Mouse (Mus musculus) liver (tissue): ENCODE measurements at regions not wholly inside any gene's neighbourhood (a gene's known extent, or its start where the extent isn't known, plus 50 kb on each side); places are given as distances from the start of the nearest gene placed in this dataset.

ENCODE experiments used
- DNase-seq: peaks from one replicate; pipeline ENCODE4 v3.0.0-alpha.2; 2020; ENCODE audit warnings: mixed read lengths

DNA sequence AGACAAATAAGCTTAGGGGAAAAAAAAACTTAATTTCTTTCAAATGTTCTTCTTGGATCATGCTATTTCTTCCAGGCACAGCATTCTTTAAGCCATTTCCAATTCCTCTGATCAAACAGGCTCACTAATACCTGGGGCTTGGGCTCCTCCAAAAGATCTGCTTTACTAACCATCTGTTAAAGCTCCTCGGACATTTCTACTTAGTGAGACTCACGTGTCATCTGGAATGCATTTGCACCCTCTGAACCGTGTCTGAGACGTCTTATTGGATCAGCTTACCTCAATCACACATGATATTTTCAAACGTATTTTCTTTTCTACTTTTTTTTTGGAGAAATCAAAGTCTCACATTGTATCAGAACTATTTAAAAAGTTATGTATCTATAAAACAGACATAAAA lies 132.4 kb downstream of the Npr3 start:
- DNase-seq, result no peak

DNA sequence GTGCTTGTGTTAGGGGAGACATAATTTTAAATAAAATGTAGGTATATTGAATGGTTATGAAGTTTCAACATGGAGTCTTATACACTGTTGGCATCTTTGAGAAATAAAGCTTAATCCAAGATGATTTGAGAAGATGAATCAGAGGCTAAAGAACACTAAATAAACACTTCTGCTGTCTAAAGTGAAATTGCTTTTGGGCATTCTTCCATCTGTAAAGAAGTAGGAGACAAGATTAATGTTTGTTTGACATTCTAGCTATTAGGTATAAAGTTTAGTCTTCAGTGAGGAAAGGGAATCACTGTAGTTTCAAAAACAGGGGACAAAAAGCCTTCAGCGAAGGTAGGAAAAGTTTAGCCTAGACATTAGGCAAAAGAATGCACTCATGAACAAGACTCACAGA lies 136.5 kb downstream of the Npr3 start:
- DNase-seq, result no peak

DNA sequence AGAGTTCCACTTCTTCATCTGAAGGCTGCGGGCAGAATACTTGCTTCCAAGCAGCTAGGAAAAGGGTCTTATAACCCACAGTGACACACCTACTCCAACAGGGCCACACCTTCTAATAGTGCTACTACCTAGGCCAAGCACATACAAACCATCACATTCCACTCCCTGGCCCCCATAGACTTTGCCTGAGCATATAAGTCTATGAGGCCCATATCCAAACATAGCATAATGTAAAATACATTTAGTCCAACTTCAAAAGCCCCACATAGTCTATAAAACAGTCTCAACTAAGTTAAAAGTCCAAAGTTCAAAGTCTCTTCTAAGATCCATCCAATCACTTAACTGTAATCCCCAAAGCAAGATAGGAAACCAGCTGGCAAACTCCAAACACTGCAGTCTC lies 149.1 kb downstream of the Npr3 start:
- DNase-seq, result no peak

DNA sequence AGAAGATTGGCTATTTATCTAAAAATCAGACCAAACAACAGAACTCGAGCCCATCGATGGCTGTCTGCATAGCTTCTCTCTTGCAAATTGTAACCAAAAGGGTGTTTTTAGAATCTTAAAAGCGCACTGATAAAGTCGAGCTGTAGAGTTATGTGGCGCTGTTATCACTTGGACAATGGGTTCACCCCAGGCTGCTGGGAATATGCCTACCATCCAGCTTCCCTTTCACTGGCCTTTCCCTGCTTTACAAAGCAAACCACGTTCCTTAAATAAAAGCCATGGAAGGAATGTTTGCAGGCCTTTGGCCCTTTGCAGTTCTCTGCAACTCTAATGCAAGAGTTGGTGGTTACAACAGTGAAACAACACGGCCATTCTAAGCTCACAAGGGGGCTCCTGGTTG lies 150.3 kb downstream of the Npr3 start:
- no peak for DNase-seq

DNA sequence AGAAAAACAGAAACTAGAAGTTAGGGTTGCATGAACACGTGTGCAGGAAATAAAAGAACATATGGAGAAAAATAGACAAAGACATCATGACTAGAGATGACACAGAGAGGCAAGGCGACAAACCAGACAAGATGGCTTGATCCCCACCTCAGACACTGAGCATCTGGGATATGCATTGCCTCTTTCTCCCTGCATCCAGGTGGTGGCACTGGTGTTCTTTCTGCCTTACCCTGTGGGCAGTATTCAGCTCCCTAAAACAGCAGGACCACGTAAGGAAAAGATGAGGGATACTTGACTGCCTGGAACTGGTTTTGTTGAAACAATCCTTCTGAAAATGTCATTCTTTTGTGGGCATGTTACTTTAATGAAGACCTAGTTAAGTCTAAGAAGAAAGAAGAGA lies 153.9 kb downstream of the Npr3 start:
- peak; percentile 42 for DNase-seq

DNA sequence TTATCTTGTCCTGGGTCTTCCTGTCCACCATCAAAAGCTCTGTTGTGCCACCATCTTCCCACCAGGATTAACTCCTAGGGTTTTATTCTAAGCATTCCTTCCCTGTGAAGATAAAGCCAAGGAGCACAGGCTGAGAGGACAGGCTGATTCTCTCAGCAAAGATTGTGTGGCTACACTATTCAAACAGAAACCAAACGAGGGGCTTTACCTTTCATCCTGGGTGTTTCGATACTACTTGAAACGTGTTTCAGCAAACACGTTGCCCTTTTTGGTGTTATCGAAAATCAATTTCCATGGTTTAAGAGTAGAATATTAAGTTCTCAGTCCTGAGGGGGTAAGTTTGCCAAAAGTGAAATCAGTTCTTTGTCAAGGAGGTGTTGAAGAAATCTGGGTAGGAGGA lies 156.2 kb downstream of the Npr3 start:
- DNase-seq, result no peak

DNA sequence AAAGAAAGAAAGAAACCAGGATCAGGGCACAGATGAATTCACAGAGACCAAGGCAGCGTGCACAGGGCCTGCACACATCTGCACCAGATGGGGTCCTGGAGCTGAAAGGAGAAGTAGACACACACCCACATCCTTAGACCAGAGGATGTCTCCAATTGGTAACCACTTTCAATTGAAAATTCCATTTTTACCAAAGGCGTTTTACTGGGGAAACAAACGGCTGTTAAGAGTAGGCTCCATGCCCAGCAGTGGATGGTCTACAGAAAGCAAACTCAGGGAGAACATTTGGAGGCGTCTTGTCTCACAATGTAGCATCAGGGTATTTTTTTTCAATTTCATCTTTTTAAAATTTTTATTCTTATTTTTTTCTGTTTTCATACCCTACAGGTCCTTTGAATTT lies 157.6 kb downstream of the Npr3 start:
- no peak for DNase-seq

DNA sequence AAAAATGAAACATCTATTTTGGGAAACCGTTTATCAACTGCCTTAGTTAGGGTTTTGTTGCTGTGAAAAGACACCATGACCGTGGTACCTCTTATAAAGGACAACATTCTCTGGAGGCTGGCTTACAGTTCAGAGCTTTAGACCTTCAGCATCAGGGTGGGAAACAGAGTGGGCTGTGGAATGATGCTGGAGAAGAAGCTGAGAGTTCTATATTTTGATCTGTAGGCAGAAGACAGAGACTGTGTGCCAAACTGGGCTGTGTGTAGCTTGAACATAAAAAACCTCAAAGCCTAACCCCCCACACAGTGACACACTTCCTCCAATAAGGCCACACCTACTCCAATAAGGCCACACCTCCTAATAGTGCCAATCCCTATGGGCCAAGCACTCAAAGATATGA lies 158.8 kb downstream of the Npr3 start:
- no peak for DNase-seq

DNA sequence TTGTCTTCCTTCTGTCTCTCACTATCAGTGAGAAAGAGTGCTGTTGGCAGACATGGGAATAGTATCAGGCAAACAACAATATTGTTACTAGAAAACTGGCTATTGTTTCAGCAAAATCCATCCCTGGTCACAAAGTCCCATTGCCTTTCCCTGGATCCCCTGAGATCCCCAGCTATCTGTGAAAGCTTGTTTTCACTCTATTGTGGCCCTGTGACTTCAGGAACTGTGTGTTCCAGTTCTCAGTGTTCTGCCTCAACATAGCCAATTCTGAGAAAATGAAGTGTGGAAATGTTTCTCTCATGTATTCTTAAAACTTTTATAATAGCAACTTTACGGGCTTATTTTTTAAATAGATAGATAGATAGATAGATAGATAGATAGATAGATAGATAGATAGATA lies 160.3 kb downstream of the Npr3 start:
- no peak for DNase-seq

DNA sequence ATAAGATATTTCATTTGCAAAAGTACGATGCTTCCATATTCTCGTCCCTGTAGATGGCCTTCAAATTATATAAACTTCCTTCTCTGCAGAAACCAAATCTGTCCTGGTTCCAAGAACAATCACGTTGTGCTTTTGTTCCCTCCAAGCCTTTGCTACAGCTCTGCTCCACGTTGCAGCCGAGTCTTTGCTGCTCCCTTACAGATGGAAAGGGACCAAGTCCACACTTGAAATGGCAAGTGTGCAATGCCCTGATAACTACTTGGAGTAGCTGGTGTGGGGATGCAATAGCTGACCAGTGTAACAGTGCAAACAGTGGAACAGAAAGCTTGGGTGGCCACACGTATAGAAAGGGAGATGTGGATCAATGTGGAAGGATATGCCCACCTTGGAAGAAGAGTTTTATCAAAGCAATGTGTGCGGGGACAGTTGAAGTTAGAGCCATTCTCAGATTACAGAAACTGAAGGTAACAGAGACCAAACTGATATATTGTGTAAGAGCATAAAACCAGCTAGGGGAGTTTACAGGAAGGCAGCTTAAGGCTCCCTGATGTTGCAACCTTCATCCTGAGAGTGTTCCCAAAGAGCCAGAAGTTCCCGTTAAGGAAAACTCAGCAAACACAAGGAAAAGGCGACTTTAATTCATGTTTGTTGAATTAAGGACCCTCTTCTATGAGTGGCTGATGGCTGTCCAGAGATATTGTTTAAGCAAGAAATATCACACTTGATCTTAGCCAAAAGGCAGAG lies 161.3 kb downstream of the Npr3 start:
- DNase-seq, result no peak

DNA sequence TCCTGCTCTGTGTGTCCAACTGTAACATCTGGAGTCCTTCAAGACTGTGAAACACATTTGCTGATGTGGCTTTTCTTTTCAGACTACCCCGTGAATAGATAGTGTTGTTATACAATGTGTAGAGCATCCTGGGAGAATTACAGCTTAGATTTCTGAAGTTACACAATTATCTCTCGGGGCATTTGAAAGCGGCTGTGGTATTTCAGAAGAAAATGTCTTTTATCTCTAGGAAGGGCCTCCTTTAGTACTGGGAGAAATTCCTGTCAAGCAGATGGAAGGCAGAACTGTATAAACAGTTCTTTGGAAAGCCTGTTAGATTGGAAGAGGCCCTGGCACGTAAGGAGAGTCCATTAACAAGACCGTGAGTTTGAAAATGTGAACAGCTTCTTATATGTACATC lies 162.2 kb downstream of the Npr3 start:
- DNase-seq, result no peak

DNA sequence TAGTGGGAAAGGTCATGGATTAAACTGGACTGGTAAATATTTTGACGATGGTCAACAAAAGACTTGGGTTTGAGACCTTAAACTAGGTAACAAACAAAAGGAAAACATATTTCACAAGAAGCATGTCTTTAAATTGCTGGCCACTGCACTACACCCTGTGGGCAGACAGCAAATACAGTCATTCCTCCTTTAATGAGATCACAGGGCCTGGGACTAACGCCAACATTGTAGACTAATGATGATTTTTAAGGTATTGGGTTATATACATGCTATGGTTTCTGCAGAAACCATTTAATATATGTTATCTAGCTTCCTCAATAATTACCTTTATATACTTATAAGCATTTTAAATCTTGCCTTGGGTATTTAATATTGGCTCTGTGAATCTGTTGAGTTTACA lies 162.8 kb downstream of the Npr3 start:
- DNase-seq, result no peak

DNA sequence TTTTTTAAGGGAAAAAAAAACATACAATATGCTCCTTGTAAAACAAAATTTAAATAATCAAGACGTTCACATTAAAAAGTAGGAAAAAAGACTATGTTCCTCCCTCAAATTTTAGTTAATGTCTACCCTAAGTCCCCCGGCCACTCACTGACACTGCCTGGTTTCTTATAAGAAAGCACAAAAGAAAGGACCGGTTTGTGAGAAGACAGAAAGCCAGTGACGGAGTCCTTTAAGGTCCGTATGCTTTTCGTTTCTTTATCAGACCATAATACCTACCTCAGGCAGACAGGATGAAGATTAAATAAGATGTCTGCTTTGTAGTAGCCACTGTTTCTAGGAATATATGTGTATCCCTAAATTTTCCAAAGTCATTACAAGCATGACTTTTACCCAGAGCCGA lies 164.3 kb downstream of the Npr3 start:
- DNase-seq, result no peak

DNA sequence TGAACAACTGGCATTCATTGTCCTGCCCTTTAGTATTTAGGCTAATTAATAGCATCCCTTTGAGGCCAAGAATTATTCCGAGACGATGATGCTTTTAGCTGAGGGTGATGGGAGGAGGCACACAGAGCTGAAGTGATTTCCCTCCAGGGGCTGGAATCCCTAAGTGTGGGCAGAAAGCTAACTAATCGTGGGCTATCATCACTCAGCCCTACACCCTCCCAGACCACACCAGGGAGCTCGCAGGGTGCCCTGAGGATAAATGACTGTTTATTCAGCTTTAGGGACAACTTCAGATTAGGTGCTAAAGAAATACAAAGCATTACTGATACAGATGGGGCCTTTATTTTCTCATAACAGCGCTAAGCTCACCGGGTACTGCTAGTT lies 164.7 kb downstream of the Npr3 start:
- DNase-seq, result no peak

DNA sequence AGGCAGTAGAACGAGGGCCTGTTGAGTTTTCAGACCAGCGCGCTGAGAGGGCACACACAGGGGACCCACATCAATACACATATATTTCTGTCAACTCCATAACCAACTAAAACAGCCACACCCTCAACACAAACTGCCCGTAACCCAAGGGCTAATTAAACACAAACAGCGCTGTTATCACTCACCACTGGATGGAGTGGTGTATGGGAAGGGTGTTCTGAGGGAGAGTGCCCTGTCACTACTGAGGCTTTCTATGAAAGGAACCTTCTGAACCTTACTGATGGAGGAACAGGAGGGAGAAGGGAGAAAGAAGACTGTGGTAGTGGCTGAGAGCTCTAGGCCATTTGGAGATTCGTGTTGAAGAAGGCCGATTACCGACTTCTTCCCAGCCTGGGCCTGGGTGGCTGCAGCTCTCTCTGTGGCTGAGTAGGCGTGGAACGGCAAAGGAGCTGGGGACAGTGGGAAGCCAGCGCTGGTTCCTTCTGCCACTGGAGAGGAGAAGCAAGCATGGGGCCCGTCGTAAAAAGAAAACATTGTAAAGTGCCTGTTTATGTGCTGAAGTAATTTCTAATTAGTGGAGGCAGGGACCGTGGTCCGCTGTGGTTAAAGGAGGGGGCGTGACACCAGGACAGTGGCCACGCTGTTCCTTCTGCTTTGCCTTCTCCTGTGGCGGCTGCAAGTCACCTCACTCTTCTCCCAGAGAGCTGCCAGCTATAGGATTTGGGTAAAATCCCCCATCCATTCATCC lies 165.3 kb downstream of the Npr3 start:
- DNase-seq, result no peak

DNA sequence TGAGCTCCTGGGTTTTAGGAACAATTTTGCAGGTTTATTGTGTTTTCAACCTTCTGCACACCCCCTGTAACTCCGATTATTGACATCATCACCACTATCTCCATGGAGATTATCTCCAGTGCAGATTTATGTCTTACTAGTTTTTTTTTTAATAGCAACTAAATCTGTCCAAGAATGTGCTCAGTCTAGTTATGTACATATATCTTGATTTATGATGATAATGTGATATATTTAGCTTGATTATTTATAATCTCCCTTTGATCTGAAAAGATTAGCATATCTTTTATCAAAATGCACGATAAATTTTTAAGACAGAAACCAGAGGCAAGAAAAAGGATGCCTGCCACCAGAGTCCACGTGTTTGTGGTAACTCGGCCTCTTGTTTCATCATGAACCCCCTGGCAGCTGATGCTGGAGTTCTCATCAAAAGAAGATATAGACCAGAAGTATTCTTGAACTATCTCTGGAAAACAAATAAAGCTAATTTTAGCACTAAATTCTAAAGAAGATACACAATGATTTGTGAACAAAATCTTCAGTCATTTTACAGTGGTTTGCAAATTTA lies 169.6 kb downstream of the Npr3 start:
- DNase-seq, result no peak

DNA sequence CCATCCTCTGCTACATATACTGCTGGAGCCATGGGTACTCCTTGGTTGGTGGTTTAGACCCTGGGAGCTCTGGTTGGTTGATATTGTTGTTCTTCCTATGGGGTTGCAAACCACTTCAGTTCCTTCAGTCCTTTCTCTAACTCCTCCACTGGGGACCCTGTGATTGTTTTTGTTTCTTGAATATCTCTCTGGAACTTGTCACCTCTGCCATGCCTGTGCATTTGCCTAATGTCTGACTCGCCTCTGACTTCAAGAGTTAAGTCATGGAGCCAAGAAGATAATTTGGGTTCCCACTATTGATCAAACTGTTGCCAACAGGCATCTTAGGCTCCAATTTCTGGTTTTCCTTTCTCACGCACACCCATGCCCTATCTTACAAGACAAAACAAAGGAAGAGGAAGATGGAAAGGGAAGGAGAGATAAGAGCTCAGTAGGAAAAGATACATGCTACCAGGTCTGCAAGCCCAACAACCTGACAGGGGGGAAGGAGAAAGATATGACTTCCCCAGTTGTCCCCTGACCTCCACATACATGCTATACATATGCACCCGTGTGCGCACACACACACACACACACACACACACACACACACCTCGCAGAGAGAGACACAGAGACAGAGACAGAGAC lies 172.3 kb downstream of the Npr3 start:
- DNase-seq, result no peak

DNA sequence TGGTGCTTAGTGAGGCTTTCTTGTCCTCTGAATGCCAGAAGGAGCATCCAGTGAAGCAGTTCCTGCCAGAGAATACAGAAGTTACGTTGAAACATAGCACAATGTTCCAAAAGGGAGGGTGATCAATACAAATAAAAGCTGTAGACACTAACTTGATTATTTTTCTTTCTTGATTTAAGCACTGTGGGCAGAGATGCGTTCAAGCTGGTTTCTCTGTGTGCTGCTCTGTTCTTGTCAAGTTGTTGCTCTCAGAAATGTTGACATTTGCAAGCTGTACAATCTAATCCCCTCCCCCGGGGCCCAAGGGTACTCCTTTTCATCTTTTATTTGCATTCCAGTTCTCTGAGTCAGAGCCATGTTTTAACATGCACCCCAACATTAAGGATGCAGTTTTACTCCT lies 177.7 kb downstream of the Npr3 start:
- DNase-seq, result no peak

DNA sequence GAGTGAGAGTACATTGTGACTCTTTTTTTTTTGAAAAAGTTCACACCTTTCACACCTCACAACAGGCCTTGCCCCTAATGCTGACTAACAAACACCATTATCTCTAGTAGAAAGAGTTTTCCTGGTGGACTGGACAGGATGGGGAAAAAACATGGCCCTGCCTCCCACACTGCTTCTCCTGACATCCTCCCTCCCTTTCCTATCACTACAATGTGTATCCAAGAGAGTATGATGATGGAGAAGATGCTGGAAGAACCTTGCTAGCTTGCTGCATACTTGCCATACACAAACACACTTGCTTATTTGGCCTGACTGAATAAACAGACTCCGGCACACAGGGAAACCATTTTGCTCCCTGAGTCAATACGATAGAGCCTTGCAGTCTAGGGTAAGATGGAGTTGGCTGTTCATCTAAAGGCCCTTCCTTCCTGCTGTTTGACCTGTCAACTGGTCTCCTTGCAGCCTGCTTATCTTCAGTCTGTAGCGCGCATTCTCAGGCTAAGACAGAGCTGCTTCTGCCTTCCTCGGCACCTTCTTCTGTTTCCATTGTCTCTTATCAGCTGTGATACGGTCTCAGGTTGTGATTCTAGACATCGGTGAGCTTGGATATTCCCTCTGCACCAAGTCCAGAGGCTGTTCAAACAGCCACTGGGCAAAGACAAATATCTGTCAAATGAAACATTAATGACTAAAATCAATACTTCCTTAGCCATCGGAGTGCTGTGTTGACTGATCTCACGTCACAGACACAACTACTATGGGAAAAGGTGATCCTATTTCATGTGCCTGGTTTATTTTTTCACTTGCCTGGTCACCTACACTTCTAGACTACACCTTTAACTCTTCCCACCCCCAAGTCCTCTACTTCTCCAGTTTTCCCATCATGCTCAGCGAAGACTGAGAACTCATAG lies 181.2 kb downstream of the Npr3 start:
- no peak for DNase-seq

DNA sequence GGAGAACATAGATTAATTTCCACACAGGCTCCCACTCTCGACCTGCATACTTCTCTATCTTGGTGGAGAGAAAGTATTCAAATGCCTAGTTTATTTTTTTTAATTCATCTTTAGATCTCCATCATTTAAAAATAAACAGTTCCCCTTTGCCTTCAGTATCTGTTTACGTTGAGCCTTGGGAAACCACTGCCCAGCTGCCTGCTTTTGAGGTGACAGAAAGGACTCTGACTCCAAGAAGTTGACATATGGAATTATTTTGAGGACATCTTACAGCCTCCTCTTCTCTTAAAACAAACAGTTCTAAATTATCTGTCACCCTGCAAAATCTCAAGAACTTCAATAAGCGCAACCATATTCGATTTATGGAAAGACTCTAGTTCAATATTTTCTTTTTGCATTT lies 186.4 kb downstream of the Npr3 start:
- no peak for DNase-seq

DNA sequence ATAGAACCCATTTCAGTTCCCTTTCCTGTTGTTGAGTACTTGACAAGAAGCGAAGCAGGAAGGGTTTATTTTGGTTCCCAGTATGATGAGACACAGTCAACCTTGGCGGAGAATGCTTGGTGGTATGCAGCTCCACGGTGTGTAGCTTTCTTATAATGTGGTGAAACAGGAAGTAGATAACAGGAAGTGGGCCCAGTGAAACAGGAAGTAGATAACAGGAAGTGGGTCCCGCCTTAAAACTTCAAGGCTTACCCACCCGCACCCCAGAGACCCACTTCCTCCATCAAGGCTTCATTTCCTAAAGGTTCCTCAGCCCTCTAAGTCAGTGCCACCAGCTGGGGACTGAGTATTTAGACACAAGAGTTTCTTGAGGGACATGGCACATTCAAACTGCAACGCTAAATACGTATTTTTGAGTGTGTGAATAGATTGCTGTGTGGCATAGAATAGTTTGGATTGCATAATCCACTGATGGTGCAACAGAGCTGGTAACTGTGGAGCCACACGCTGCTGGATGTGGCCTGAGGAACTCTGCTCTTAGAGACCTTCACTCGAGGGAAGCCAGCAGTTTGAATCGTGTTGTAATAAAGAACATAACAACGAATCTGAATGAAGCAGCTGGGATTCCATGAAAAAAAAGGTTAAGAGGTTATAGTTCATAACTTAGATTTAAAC lies 190.8 kb downstream of the Npr3 start:
- DNase-seq, result no peak
